Comparison of ENCODE assay signal across 28 mouse cellular contexts in genomic region chr9:28756841-28757451, GRCm38 (mm10).
DNase-seq lines count a peak whose midpoint lies in the region; ATAC-seq and TF ChIP-seq lines count a peak whose summit lies in the region.
"Had no signal": no experiment of that assay in that cellular context is flagged by ENCODE, and none has a peak within 500 bp of the region (broad histone marks: within the 10 kb centered on the region; RNA-seq: fewer than 3 reads in every experiment).

No protein-coding gene starts in this region.

- H3K4me2 ChIP-seq in embryonic facial prominence, embryonic 14.5 days (ENCODE audit: low read depth, low read length) = no peak overlapping the region
- H3K4me2 ChIP-seq in limb, embryonic 13.5 days (replicated peaks) = no peak overlapping the region
- H3K4me2 ChIP-seq: heart, embryonic 13.5 days; hindbrain, embryonic 13.5 days; intestine, embryonic 15.5 days; liver, embryonic 11.5 days; midbrain, embryonic 12.5 days had no signal

- no peak for TF ChIP-seq CTCF in left cerebral cortex, adult 2 months (IDR thresholded peaks at IDR 0.05)

- no peaks in the 10 kb centered on the region for H3K36me3 ChIP-seq in embryonic facial prominence, embryonic 14.5 days (ENCODE audit: control insufficient read depth, insufficient read depth, low read length)
- H3K36me3 ChIP-seq in limb, embryonic 13.5 days = no peaks in the 10 kb centered on the region
- H3K36me3 ChIP-seq: forebrain, embryonic 10.5 days; heart, embryonic 13.5 days; hindbrain, embryonic 13.5 days; intestine, embryonic 15.5 days; midbrain, embryonic 12.5 days had no signal

- DNase-seq in embryo, embryonic 10 days (ENCODE audit: low spot score) = peak; percentile 63
- DNase-seq in embryo, embryonic 9.5 days (ENCODE audit: extremely low spot score) = no peak
- DNase-seq in embryo, embryonic 10.5 days (ENCODE audit: low spot score) = peak; percentile 64
- peak; percentile 74 for DNase-seq in embryonic facial prominence, embryonic 14.5 days (ENCODE audit: low spot score)
- no peak for DNase-seq in MN1 (ENCODE audit: low spot score)
- DNase-seq in left cerebral cortex, adult 2 months (ENCODE audit: extremely low spot score in 1 of 2, low spot score in 2 of 2) = no peak
- DNase-seq in cerebellum, postnatal 25 days = no peak
- DNase-seq: adrenal gland, postnatal 10 days; cerebellum, adult 18-20 months; cerebellum, postnatal 36 days; gastrocnemius, postnatal 25 days; heart, adult 18-20 months; heart, postnatal 14 days; kidney, postnatal 25 days; layer of hippocampus, postnatal 36 days; liver, postnatal 0 days; lung, postnatal 14 days; right cerebral cortex, postnatal 14 days; thymus, adult 2 months had no signal

- peak; percentile 68 for ATAC-seq in embryonic facial prominence, embryonic 14.5 days (ENCODE audit: low read depth)
- peak; percentile 83 for ATAC-seq in limb, embryonic 13.5 days (ENCODE audit: low FRiP score, low read depth)
- ATAC-seq: forebrain, embryonic 16.5 days; intestine, embryonic 15.5 days; liver, postnatal 0 days had no signal

- no peak overlapping the region for H3K9ac ChIP-seq in embryonic facial prominence, embryonic 14.5 days (ENCODE audit: low read depth, low read length)
- H3K9ac ChIP-seq in limb, embryonic 13.5 days = no peak overlapping the region
- H3K9ac ChIP-seq: heart, embryonic 13.5 days; hindbrain, embryonic 13.5 days; intestine, embryonic 15.5 days; liver, postnatal 0 days; midbrain, embryonic 12.5 days had no signal

- H3K9me3 ChIP-seq in embryonic facial prominence, embryonic 14.5 days (ENCODE audit: control insufficient read depth, low read length) = no peaks in the 10 kb centered on the region
- H3K9me3 ChIP-seq in limb, embryonic 13.5 days = no peaks in the 10 kb centered on the region
- H3K9me3 ChIP-seq: forebrain, embryonic 10.5 days; heart, embryonic 13.5 days; hindbrain, embryonic 13.5 days; intestine, embryonic 15.5 days; midbrain, embryonic 12.5 days had no signal

- 34% methylated on average over 4 of the region's 4 CpGs for WGBS in embryonic facial prominence, embryonic 14.5 days
- WGBS in limb, embryonic 13.5 days = 28% methylated on average over 4 of the region's 4 CpGs

- no peaks in the 10 kb centered on the region for H3K27me3 ChIP-seq in embryonic facial prominence, embryonic 14.5 days (replicated peaks; ENCODE audit: control insufficient read depth, insufficient read depth, low read length)
- no peaks in the 10 kb centered on the region for H3K27me3 ChIP-seq in limb, embryonic 13.5 days
- H3K27me3 ChIP-seq: heart, embryonic 13.5 days; hindbrain, embryonic 13.5 days; intestine, embryonic 15.5 days; midbrain, embryonic 12.5 days had no signal

- no peak overlapping the region for H3K27ac ChIP-seq in embryonic facial prominence, embryonic 14.5 days (replicated peaks; ENCODE audit: low read depth, low read length)
- H3K27ac ChIP-seq in limb, embryonic 13.5 days = no peak overlapping the region
- H3K27ac ChIP-seq in left cerebral cortex, adult 2 months = no peak overlapping the region
- H3K27ac ChIP-seq: forebrain, embryonic 10.5 days; heart, embryonic 13.5 days; hindbrain, embryonic 13.5 days; intestine, embryonic 15.5 days; midbrain, embryonic 12.5 days; stomach, postnatal 0 days had no signal

- H3K4me3 ChIP-seq in embryonic facial prominence, embryonic 14.5 days (ENCODE audit: low read depth, low read length) = no peak overlapping the region
- no peak overlapping the region for H3K4me3 ChIP-seq in limb, embryonic 13.5 days
- no peak overlapping the region for H3K4me3 ChIP-seq in left cerebral cortex, adult 2 months
- H3K4me3 ChIP-seq: forebrain, embryonic 10.5 days; heart, embryonic 13.5 days; hindbrain, embryonic 13.5 days; intestine, embryonic 15.5 days; midbrain, embryonic 12.5 days had no signal

- intact Hi-C loops in left cerebral cortex, adult 2 months (cut with DNase I) = no loop called here

- H3K4me1 ChIP-seq in embryonic facial prominence, embryonic 14.5 days (ENCODE audit: control insufficient read depth, insufficient read depth, low read length) = no peaks in the 10 kb centered on the region
- 0 out of 2 replicates have a peak, but pooled peaks cover 4% of the 10 kb centered on the region for H3K4me1 ChIP-seq in limb, embryonic 13.5 days
- H3K4me1 ChIP-seq: forebrain, embryonic 10.5 days; heart, embryonic 13.5 days; intestine, embryonic 15.5 days; midbrain, embryonic 12.5 days had no signal

Comparison
In these comparisons a context has a peak if more than half of its experiments do, and no peak if none do; other contexts are left out.
1. DNase-seq: peak in embryo, embryonic 10 days (single experiment), embryo, embryonic 10.5 days (single experiment) and embryonic facial prominence, embryonic 14.5 days (single experiment); none in embryo, embryonic 9.5 days (single experiment), MN1 (single experiment), left cerebral cortex, adult 2 months (0 of 2) and cerebellum, postnatal 25 days (0 of 2).